Mouse (Mus musculus): ENCODE data around the gene Caprin1.

GRCm38 (mm10) chr2:103796861-103797466 is 485 bp downstream of the Caprin1 start:
- peak; percentile 46 for TF ChIP-seq CTCF (IDR thresholded peaks at IDR 0.05)
- TF ChIP-seq POLR2A (IDR thresholded peaks at IDR 0.05; ENCODE audit: insufficient read depth, low read depth, low read length), result 0 out of 2 replicates have a peak, but pooled peaks have one; percentile 21

Measured in heart, adult 2 months (tissue).